Mouse (Mus musculus): Measurements from ENCODE around the gene Ccm2l.
A peak's percentile ranks its signal among the peaks of the same experiment; 100 is the strongest.

The Ccm2l gene

GRCm38 (mm10) chr2:153089316-153089715, 23.6 kb downstream of the Ccm2l start:
- DNase-seq (ENCODE audit: low spot score): no peak

- no peak for DNase-seq (ENCODE audit: low spot score)
These were observed 24.9 kb downstream of the Ccm2l start for GRCm38 (mm10) chr2:153090551-153091165.

- DNase-seq (ENCODE audit: low spot score): no peak
These were observed 41.5 kb downstream of the Ccm2l start for GRCm38 (mm10) chr2:153107046-153107766.

- DNase-seq (ENCODE audit: low spot score): no peak
These were observed 42.0 kb downstream of the Ccm2l start for GRCm38 (mm10) chr2:153107802-153108201.

- peak; percentile 32 for DNase-seq (ENCODE audit: low spot score)
These were observed 42.8 kb downstream of the Ccm2l start, which contains the start of gene Hck for GRCm38 (mm10) chr2:153108313-153109264. Hck (plus strand) TSS chr2:153108468.

GRCm38 (mm10) chr2:153109596-153109995, 43.8 kb downstream of the Ccm2l start:
- no peak for DNase-seq (ENCODE audit: low spot score)

GRCm38 (mm10) chr2:153111298-153111697, 45.5 kb downstream of the Ccm2l start:
- no peak for DNase-seq (ENCODE audit: low spot score)

GRCm38 (mm10) chr2:153115679-153116081, 49.9 kb downstream of the Ccm2l start:
- no peak for DNase-seq (ENCODE audit: low spot score)

- no peak for DNase-seq (ENCODE audit: low spot score)
These were observed 51.3 kb downstream of the Ccm2l start for GRCm38 (mm10) chr2:153117051-153117486.

GRCm38 (mm10) chr2:153119488-153119887, 53.7 kb downstream of the Ccm2l start:
- DNase-seq (ENCODE audit: low spot score): no peak

- no peak for DNase-seq (ENCODE audit: low spot score)
These were observed 54.4 kb downstream of the Ccm2l start for GRCm38 (mm10) chr2:153120126-153120525.

GRCm38 (mm10) chr2:153121821-153122615, 56.3 kb downstream of the Ccm2l start:
- no peak for DNase-seq (ENCODE audit: low spot score)

GRCm38 (mm10) chr2:153122701-153123100, 56.9 kb downstream of the Ccm2l start:
- DNase-seq (ENCODE audit: low spot score): no peak

- no peak for DNase-seq (ENCODE audit: low spot score)
These were observed 60.1 kb downstream of the Ccm2l start for GRCm38 (mm10) chr2:153125875-153126274.

- DNase-seq (ENCODE audit: low spot score): peak; percentile 55
These were observed 65.3 kb downstream of the Ccm2l start for GRCm38 (mm10) chr2:153131019-153131418.

Measured in embryo, embryonic 10 days (tissue).